Mouse (Mus musculus): ENCODE measurements around the gene Znhit1.

DNA sequence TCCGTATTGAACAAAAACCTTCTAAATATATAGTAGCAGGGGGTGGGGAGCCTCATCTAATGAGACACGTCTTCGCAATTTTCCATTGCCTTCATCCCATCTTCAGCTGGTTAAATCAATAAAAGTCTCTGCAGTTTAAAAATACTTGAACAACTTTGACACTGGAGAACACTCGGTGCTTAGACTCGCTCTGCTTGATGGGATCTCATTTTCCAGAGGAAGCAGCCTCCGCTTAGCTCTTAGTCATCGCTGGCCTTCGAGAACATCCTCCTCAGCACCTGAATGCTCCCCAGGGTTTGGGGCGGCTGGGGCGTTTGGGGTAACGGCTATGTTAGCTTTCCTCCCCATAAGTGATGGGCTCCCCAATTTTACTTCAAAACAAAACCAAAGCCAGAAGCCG, 42.7 kb downstream of the Znhit1 start:
- TF ChIP-seq MYOG (IDR thresholded peaks at IDR 0.05; ENCODE audit: control insufficient read depth in 1 of 3, insufficient read depth in 1 of 3, insufficient read length in 2 of 3, low read depth in 2 of 3): no peak
- TF ChIP-seq POLR2A (IDR thresholded peaks at IDR 0.05; ENCODE audit: insufficient read length, low read depth): no peak
